Comparison of ENCODE assay signal across 9 mouse cellular contexts in genomic region chr8:3493845-3494208, GRCm38 (mm10). TPM values are rescaled to one million over a fixed set of nuclear protein-coding genes. Genes with fewer than 3 reads are reported as not detected.
DNase-seq lines count a peak whose midpoint lies in the region; ATAC-seq and TF ChIP-seq lines count a peak whose summit lies in the region.
"Had no signal": no experiment of that assay in that cellular context is flagged by ENCODE, and none has a peak within 500 bp of the region (broad histone marks: within the 10 kb centered on the region; RNA-seq: fewer than 3 reads in every experiment).

No protein-coding gene starts in this region.

- H3K9ac ChIP-seq in ES-E14 (ENCODE audit: insufficient read depth, low read depth, low read length, poor library complexity, severe bottlenecking): no peak overlapping the region
- peak overlapping the region; percentile 98 for H3K9ac ChIP-seq in forebrain, postnatal 0 days
- H3K9ac ChIP-seq in liver, postnatal 0 days (replicated peaks): peak overlapping the region; percentile 91

- no peak for DNase-seq in heart, embryonic 10.5 days (ENCODE audit: low spot score)
- DNase-seq in heart, adult 18-20 months: no peak
- DNase-seq in ES-E14 (ENCODE audit: low read depth, low spot score): no peak
- DNase-seq in forebrain, postnatal 0 days: no peak
- no peak for DNase-seq in liver, postnatal 0 days
- DNase-seq in urinary bladder, postnatal 25 days (ENCODE audit: low spot score): no peak
- no peak for DNase-seq in thymus, postnatal 25 days
- no peak for DNase-seq in left cerebral cortex, postnatal 10 days (ENCODE audit: extremely low spot score in 1 of 2, low spot score in 2 of 2)

- in situ Hi-C loops in ES-E14 (cut with MboI; ENCODE audit: low sequenced_read_pairs in 2 of 2, unreplicated experiment in 2 of 2): no loop called here

- no peak for TF ChIP-seq EP300 in liver, postnatal 0 days (IDR thresholded peaks at IDR 0.05; ENCODE audit: low read depth)

- intact Hi-C loops in left cerebral cortex, postnatal 10 days (cut with DNase I): no loop called here

- peaks cover 30% of the 10 kb centered on the region for H3K36me3 ChIP-seq in heart, embryonic 10.5 days
- no peaks in the 10 kb centered on the region for H3K36me3 ChIP-seq in ES-E14 (ENCODE audit: control insufficient read depth, insufficient read depth, low read length, poor library complexity, severe bottlenecking)
- peaks cover 23% of the 10 kb centered on the region for H3K36me3 ChIP-seq in forebrain, postnatal 0 days (ENCODE audit: insufficient read depth)
- peaks cover 11% of the 10 kb centered on the region for H3K36me3 ChIP-seq in liver, postnatal 0 days (replicated peaks; ENCODE audit: insufficient read depth, low read length)

- no peaks in the 10 kb centered on the region for H3K9me3 ChIP-seq in heart, embryonic 10.5 days
- H3K9me3 ChIP-seq in ES-E14 (ENCODE audit: control insufficient read depth, insufficient read depth, low read depth, low read length): no peaks in the 10 kb centered on the region
- H3K9me3 ChIP-seq in forebrain, postnatal 0 days (ENCODE audit: low read length): no peaks in the 10 kb centered on the region
- no peaks in the 10 kb centered on the region for H3K9me3 ChIP-seq in liver, postnatal 0 days (ENCODE audit: low read length)

- peak overlapping the region; percentile 98 for H3K27ac ChIP-seq in heart, embryonic 10.5 days
- no peak overlapping the region for H3K27ac ChIP-seq in ES-E14 (ENCODE audit: insufficient read depth, low read depth, low read length, poor library complexity, severe bottlenecking)
- H3K27ac ChIP-seq in forebrain, postnatal 0 days (ENCODE audit: low read depth, low read length): peak overlapping the region; percentile 98
- 0 out of 2 replicates have a peak overlapping the region, but pooled peaks have one; percentile 2 for H3K27ac ChIP-seq in liver, postnatal 0 days (ENCODE audit: low read depth)

- peak; percentile 2; the same call in 1 of the 2 replicates for ATAC-seq in forebrain, postnatal 0 days
- no peak for ATAC-seq in liver, postnatal 0 days

- peak overlapping the region; percentile 55 for H3K4me2 ChIP-seq in forebrain, postnatal 0 days (ENCODE audit: low read depth)
- H3K4me2 ChIP-seq in liver, postnatal 0 days (ENCODE audit: low read depth, low read length): peak overlapping the region; percentile 79

- H3K4me1 ChIP-seq in heart, embryonic 10.5 days: peaks cover 16% of the 10 kb centered on the region
- H3K4me1 ChIP-seq in ES-E14 (ENCODE audit: control insufficient read depth in 2 of 2, insufficient read depth in 2 of 2, low read length in 2 of 2, poor library complexity in 1 of 2): peaks cover 6 to 7% of the 10 kb centered on the region in 2 experiments; a peak in 3 of 4 replicates
- H3K4me1 ChIP-seq in forebrain, postnatal 0 days (ENCODE audit: insufficient read depth): 0 out of 2 replicates have a peak, but pooled peaks cover 4% of the 10 kb centered on the region
- peaks cover 10% of the 10 kb centered on the region; the same call in 1 of the 2 replicates for H3K4me1 ChIP-seq in liver, postnatal 0 days (ENCODE audit: insufficient read depth)

- H3K4me3 ChIP-seq in heart, embryonic 10.5 days: peak overlapping the region; percentile 96
- H3K4me3 ChIP-seq in ES-E14 (ENCODE audit: insufficient read depth in 1 of 2, low read depth in 1 of 2, low read length in 2 of 2, poor library complexity in 1 of 2, severe bottlenecking in 1 of 2): peak overlapping the region; percentile 80 to 98; a peak in 3 of 4 replicates
- peak overlapping the region; percentile 93 for H3K4me3 ChIP-seq in forebrain, postnatal 0 days (ENCODE audit: low read depth, low read length)
- H3K4me3 ChIP-seq in liver, postnatal 0 days (ENCODE audit: low read depth, low read length): peak overlapping the region; percentile 78

- 34% methylated on average over 6 of the region's 6 CpGs for WGBS in heart, embryonic 10.5 days
- 28% methylated on average over 6 of the region's 6 CpGs for WGBS in forebrain, postnatal 0 days
- WGBS in liver, postnatal 0 days (ENCODE audit: insufficient replicate concordance): 30% methylated on average over 6 of the region's 6 CpGs

- no peaks in the 10 kb centered on the region for H3K27me3 ChIP-seq in heart, embryonic 10.5 days (ENCODE audit: insufficient read depth, poor library complexity, severe bottlenecking)
- H3K27me3 ChIP-seq in forebrain, postnatal 0 days (ENCODE audit: insufficient read depth, low read length): no peaks in the 10 kb centered on the region
- no peaks in the 10 kb centered on the region for H3K27me3 ChIP-seq in liver, postnatal 0 days (ENCODE audit: insufficient read depth, low read length)

- no peak for TF ChIP-seq CTCF in forebrain, postnatal 0 days (IDR thresholded peaks at IDR 0.05; ENCODE audit: low read depth)
- no peak for TF ChIP-seq CTCF in liver, postnatal 0 days (IDR thresholded peaks at IDR 0.05; ENCODE audit: low read depth)

TF ChIP-seq in ES-E14, 5 proteins besides CTCF, POLR2A, EP300 and RAD21:
- TF ChIP-seq ZNF384 (IDR thresholded peaks at IDR 0.05; ENCODE audit: low read depth, low read length): no peak

RNA-seq across cellular contexts. Expression of gene Zfp358, which starts 0.9 kb away (rescaled TPM):
- 35.0 and 41.7 TPM in 2 replicates for polyA plus RNA-seq in heart, embryonic 10.5 days (2016; fragmentation: Nextera tagmentation; extraction: Ambion mirVana)
- total RNA-seq in heart, adult 18-20 months (2021): 10 to 100 TPM; 29.4 to 30.5 TPM
- total RNA-seq in ES-E14 (2012; rRNA removed): 5.1 and 7.1 TPM in 2 replicates
- total RNA-seq in forebrain, postnatal 0 days (2014; rRNA removed): 64.6 and 85.3 TPM in 2 replicates
- polyA plus RNA-seq in forebrain, postnatal 0 days (2015; fragmentation: Nextera tagmentation; extraction: Ambion mirVana): 64.7 and 67.9 TPM in 2 replicates
- 4.9 and 6.3 TPM in 2 replicates for polyA plus RNA-seq in liver, postnatal 0 days (2015; fragmentation: Nextera tagmentation; extraction: Ambion mirVana)
- 10 to 100 TPM; 29.4 to 31.2 TPM for total RNA-seq in left cerebral cortex, postnatal 10 days (2021)

RNA-seq across cellular contexts. Expression of gene Mcoln1, which starts 6.4 kb away (rescaled TPM):
- 55.2 and 60.1 TPM in 2 replicates for polyA plus RNA-seq in heart, embryonic 10.5 days (2016; fragmentation: Nextera tagmentation; extraction: Ambion mirVana)
- total RNA-seq in heart, adult 18-20 months (2021): 10 to 100 TPM; 17.8 to 21.0 TPM
- total RNA-seq in ES-E14 (2012; rRNA removed): 48.6 and 79.9 TPM in 2 replicates
- total RNA-seq in forebrain, postnatal 0 days (2014; rRNA removed): 63.5 and 77.6 TPM in 2 replicates
- 69.8 and 80.5 TPM in 2 replicates for polyA plus RNA-seq in forebrain, postnatal 0 days (2015; fragmentation: Nextera tagmentation; extraction: Ambion mirVana)
- 19.9 and 20.6 TPM in 2 replicates for polyA plus RNA-seq in liver, postnatal 0 days (2015; fragmentation: Nextera tagmentation; extraction: Ambion mirVana)
- 10 to 100 TPM; 77.7 to 81.4 TPM for total RNA-seq in left cerebral cortex, postnatal 10 days (2021)

RNA-seq across cellular contexts. Expression of gene Pnpla6, which starts 21.4 kb away (rescaled TPM):
- polyA plus RNA-seq in heart, embryonic 10.5 days (2016; fragmentation: Nextera tagmentation; extraction: Ambion mirVana): 18.3 and 19.7 TPM in 2 replicates
- 10 to 100 TPM in 1 of 2 experiments, 1 to 10 TPM in 1; 8.1 to 10.2 TPM for total RNA-seq in heart, adult 18-20 months (2021)
- total RNA-seq in ES-E14 (2012; rRNA removed): 125 and 201 TPM in 2 replicates
- 42.6 and 56.4 TPM in 2 replicates for total RNA-seq in forebrain, postnatal 0 days (2014; rRNA removed)
- 22.2 and 26.3 TPM in 2 replicates for polyA plus RNA-seq in forebrain, postnatal 0 days (2015; fragmentation: Nextera tagmentation; extraction: Ambion mirVana)
- 6.4 TPM in 2 replicates for polyA plus RNA-seq in liver, postnatal 0 days (2015; fragmentation: Nextera tagmentation; extraction: Ambion mirVana)
- total RNA-seq in left cerebral cortex, postnatal 10 days (2021): 10 to 100 TPM; 73.7 to 79.2 TPM

RNA-seq across cellular contexts. Expression of gene Tex45, which starts 23.2 kb away (rescaled TPM):
- not detected in 2 replicates for polyA plus RNA-seq in heart, embryonic 10.5 days (2016; fragmentation: Nextera tagmentation; extraction: Ambion mirVana)
- total RNA-seq in heart, adult 18-20 months (2021): not detected
- total RNA-seq in ES-E14 (2012; rRNA removed): 0.16 TPM in 1 of 2 replicates, not detected in the other
- 0.15 TPM in 1 of 2 replicates, not detected in the other for total RNA-seq in forebrain, postnatal 0 days (2014; rRNA removed)
- polyA plus RNA-seq in forebrain, postnatal 0 days (2015; fragmentation: Nextera tagmentation; extraction: Ambion mirVana): 0.18 and 0.68 TPM in 2 replicates
- not detected in 2 replicates for polyA plus RNA-seq in liver, postnatal 0 days (2015; fragmentation: Nextera tagmentation; extraction: Ambion mirVana)
- under 1 TPM in 1 of 2 experiments, not detected in 1; 0.30 TPM for total RNA-seq in left cerebral cortex, postnatal 10 days (2021)
- total RNA-seq: CH12.LX had no signal

RNA-seq across cellular contexts. Expression of gene Pex11g, which starts 26.3 kb away (rescaled TPM):
- 6.4 and 6.7 TPM in 2 replicates for polyA plus RNA-seq in heart, embryonic 10.5 days (2016; fragmentation: Nextera tagmentation; extraction: Ambion mirVana)
- 1 to 10 TPM; 3.6 to 4.2 TPM for total RNA-seq in heart, adult 18-20 months (2021)
- 3.2 and 5.5 TPM in 2 replicates for total RNA-seq in ES-E14 (2012; rRNA removed)
- total RNA-seq in forebrain, postnatal 0 days (2014; rRNA removed): 1.1 and 1.3 TPM in 2 replicates
- polyA plus RNA-seq in forebrain, postnatal 0 days (2015; fragmentation: Nextera tagmentation; extraction: Ambion mirVana): 2.0 and 2.2 TPM in 2 replicates
- 14.8 and 14.9 TPM in 2 replicates for polyA plus RNA-seq in liver, postnatal 0 days (2015; fragmentation: Nextera tagmentation; extraction: Ambion mirVana)
- total RNA-seq in left cerebral cortex, postnatal 10 days (2021): 1 to 10 TPM in 1 of 2 experiments, under 1 TPM in 1; 0.73 to 1.1 TPM
